Mouse (Mus musculus): ENCODE results near the gene Bax. TPM values are rescaled to one million over a fixed set of nuclear protein-coding genes. Genes with fewer than 3 reads are reported as not detected.

The Bax gene
- polyA plus RNA-seq, 1 experiment from 2014 or later = 182 TPM

GRCm38 (mm10) chr7:45494548-45494947 lies 27.9 kb upstream of the Bax start:
- H3K36me3 ChIP-seq (ENCODE audit: control insufficient read depth, insufficient read depth, low read length) = peaks cover 71% of the 10 kb centered on the region
- 79% methylated on average over 9 of the region's 9 CpGs for WGBS

GRCm38 (mm10) chr7:45492951-45493350 lies 26.3 kb upstream of the Bax start:
- no peak overlapping the region for H3K27ac ChIP-seq (replicated peaks; ENCODE audit: low read depth, low read length)
- no peaks in the 10 kb centered on the region for H3K27me3 ChIP-seq (ENCODE audit: control insufficient read depth, insufficient read depth, low read length)
- H3K4me2 ChIP-seq (ENCODE audit: low read length) = no peak overlapping the region
- ATAC-seq (ENCODE audit: low FRiP score, low TSS enrichment) = no peak
- H3K9ac ChIP-seq (replicated peaks; ENCODE audit: low read length) = no peak overlapping the region
- no peak for DNase-seq
- H3K4me1 ChIP-seq (ENCODE audit: control insufficient read depth, insufficient read depth, low read length) = 0 out of 2 replicates have a peak, but pooled peaks cover 9% of the 10 kb centered on the region
- H3K36me3 ChIP-seq (ENCODE audit: control insufficient read depth, insufficient read depth, low read length) = peaks cover 56% of the 10 kb centered on the region
- no peak overlapping the region for H3K4me3 ChIP-seq (replicated peaks; ENCODE audit: low read depth, low read length)
- WGBS = 92% methylated on average over 5 of the region's 5 CpGs
- H3K9me3 ChIP-seq (ENCODE audit: control insufficient read depth, low read length) = no peaks in the 10 kb centered on the region

More at GRCm38 (mm10) chr7:45494548-45494947, 27.9 kb upstream of the Bax start:
- H3K4me2 ChIP-seq (ENCODE audit: low read length) = no peak overlapping the region
- no peaks in the 10 kb centered on the region for H3K27me3 ChIP-seq (ENCODE audit: control insufficient read depth, insufficient read depth, low read length)
- H3K4me1 ChIP-seq (ENCODE audit: control insufficient read depth, insufficient read depth, low read length) = no peaks in the 10 kb centered on the region
- H3K27ac ChIP-seq (replicated peaks; ENCODE audit: low read depth, low read length) = no peak overlapping the region
- no peaks in the 10 kb centered on the region for H3K9me3 ChIP-seq (ENCODE audit: control insufficient read depth, low read length)
- no peak for ATAC-seq (ENCODE audit: low FRiP score, low TSS enrichment)
- no peak overlapping the region for H3K4me3 ChIP-seq (replicated peaks; ENCODE audit: low read depth, low read length)
- DNase-seq = no peak
- H3K9ac ChIP-seq (replicated peaks; ENCODE audit: low read length) = no peak overlapping the region

GRCm38 (mm10) chr7:45492225-45492844 lies 25.6 kb upstream of the Bax start:
- H3K36me3 ChIP-seq (ENCODE audit: control insufficient read depth, insufficient read depth, low read length) = peaks cover 50% of the 10 kb centered on the region
- ATAC-seq (ENCODE audit: low FRiP score, low TSS enrichment) (no peak), DNase-seq (no peak)
- 97% methylated on average over 8 of the region's 8 CpGs for WGBS
- no peaks in the 10 kb centered on the region for H3K9me3 ChIP-seq (ENCODE audit: control insufficient read depth, low read length)
- H3K4me3 ChIP-seq (replicated peaks; ENCODE audit: low read depth, low read length) = no peak overlapping the region
- H3K4me1 ChIP-seq (ENCODE audit: control insufficient read depth, insufficient read depth, low read length) = 0 out of 2 replicates have a peak, but pooled peaks cover 9% of the 10 kb centered on the region
- no peaks in the 10 kb centered on the region for H3K27me3 ChIP-seq (ENCODE audit: control insufficient read depth, insufficient read depth, low read length)
- H3K27ac ChIP-seq (replicated peaks; ENCODE audit: low read depth, low read length) = no peak overlapping the region
- no peak overlapping the region for H3K9ac ChIP-seq (replicated peaks; ENCODE audit: low read length)
- no peak overlapping the region for H3K4me2 ChIP-seq (ENCODE audit: low read length)

GRCm38 (mm10) chr7:45491264-45491663 lies 24.6 kb upstream of the Bax start:
- H3K36me3 ChIP-seq (ENCODE audit: control insufficient read depth, insufficient read depth, low read length) = peaks cover 39% of the 10 kb centered on the region
- H3K27ac ChIP-seq (replicated peaks; ENCODE audit: low read depth, low read length) = no peak overlapping the region
- DNase-seq (no peak), ATAC-seq (ENCODE audit: low FRiP score, low TSS enrichment) (no peak)
- H3K4me3 ChIP-seq (replicated peaks; ENCODE audit: low read depth, low read length) = no peak overlapping the region
- H3K4me1 ChIP-seq (ENCODE audit: control insufficient read depth, insufficient read depth, low read length) = 0 out of 2 replicates have a peak, but pooled peaks cover 9% of the 10 kb centered on the region
- H3K9me3 ChIP-seq (ENCODE audit: control insufficient read depth, low read length) = no peaks in the 10 kb centered on the region
- H3K4me2 ChIP-seq (ENCODE audit: low read length) = no peak overlapping the region
- H3K27me3 ChIP-seq (ENCODE audit: control insufficient read depth, insufficient read depth, low read length) = no peaks in the 10 kb centered on the region
- H3K9ac ChIP-seq (replicated peaks; ENCODE audit: low read length) = no peak overlapping the region
- WGBS = 27% methylated on average over 3 of the region's 3 CpGs

GRCm38 (mm10) chr7:45490822-45491221 lies 24.1 kb upstream of the Bax start:
- DNase-seq = peak; percentile 8
- Histone ChIP-seq H3K9ac (replicated peaks; ENCODE audit: low read length) (no peak overlapping the region), H3K36me3 (ENCODE audit: control insufficient read depth, insufficient read depth, low read length) (peaks cover 36% of the 10 kb centered on the region), H3K4me2 (ENCODE audit: low read length) (no peak overlapping the region), H3K27ac (replicated peaks; ENCODE audit: low read depth, low read length) (no peak overlapping the region), H3K27me3 (ENCODE audit: control insufficient read depth, insufficient read depth, low read length) (no peaks in the 10 kb centered on the region), H3K4me1 (ENCODE audit: control insufficient read depth, insufficient read depth, low read length) (0 out of 2 replicates have a peak, but pooled peaks cover 9% of the 10 kb centered on the region), H3K9me3 (ENCODE audit: control insufficient read depth, low read length) (no peaks in the 10 kb centered on the region), H3K4me3 (replicated peaks; ENCODE audit: low read depth, low read length) (no peak overlapping the region)
- no peak for ATAC-seq (ENCODE audit: low FRiP score, low TSS enrichment)
- 57% methylated on average over 9 of the region's 9 CpGs for WGBS

- no peak for ATAC-seq (ENCODE audit: low FRiP score, low TSS enrichment)
- H3K36me3 ChIP-seq (ENCODE audit: control insufficient read depth, insufficient read depth, low read length) = peaks cover 24% of the 10 kb centered on the region
- H3K4me3 ChIP-seq (replicated peaks; ENCODE audit: low read depth, low read length) = no peak overlapping the region
- DNase-seq = no peak
- H3K27ac ChIP-seq (replicated peaks; ENCODE audit: low read depth, low read length) = 0 out of 2 replicates have a peak overlapping the region, but pooled peaks have one; percentile 83
- no peaks in the 10 kb centered on the region for H3K27me3 ChIP-seq (ENCODE audit: control insufficient read depth, insufficient read depth, low read length)
- 87% methylated on average over 7 of the region's 7 CpGs for WGBS
- no peak overlapping the region for H3K9ac ChIP-seq (replicated peaks; ENCODE audit: low read length)
- no peaks in the 10 kb centered on the region for H3K9me3 ChIP-seq (ENCODE audit: control insufficient read depth, low read length)
- 0 out of 2 replicates have a peak, but pooled peaks cover 9% of the 10 kb centered on the region for H3K4me1 ChIP-seq (ENCODE audit: control insufficient read depth, insufficient read depth, low read length)
- no peak overlapping the region for H3K4me2 ChIP-seq (ENCODE audit: low read length)
Observed at GRCm38 (mm10) chr7:45489578-45489977, 22.9 kb upstream of the Bax start.

GRCm38 (mm10) chr7:45488293-45489204 lies 21.9 kb upstream of the Bax start, which contains the start of gene Dhdh:
Dhdh (minus strand) TSS chr7:45488805.
- Histone ChIP-seq H3K9ac (replicated peaks; ENCODE audit: low read length) (peak within 1 kb of the TSS; percentile 57), H3K4me2 (ENCODE audit: low read length) (peak within 1 kb of the TSS; percentile 56), H3K27me3 (ENCODE audit: control insufficient read depth, insufficient read depth, low read length) (no peaks in the 10 kb centered on the region), H3K4me3 (replicated peaks; ENCODE audit: low read depth, low read length) (peak within 1 kb of the TSS; percentile 34), H3K36me3 (ENCODE audit: control insufficient read depth, insufficient read depth, low read length) (peaks cover 14% of the 10 kb centered on the region), H3K9me3 (ENCODE audit: control insufficient read depth, low read length) (no peaks in the 10 kb centered on the region), H3K4me1 (ENCODE audit: control insufficient read depth, insufficient read depth, low read length) (0 out of 2 replicates have a peak, but pooled peaks cover 9% of the 10 kb centered on the region), H3K27ac (replicated peaks; ENCODE audit: low read depth, low read length) (peak within 1 kb of the TSS; percentile 83)
- peak; percentile 75 for DNase-seq
- WGBS = 8% methylated on average over 38 of the region's 38 CpGs
- ATAC-seq (ENCODE audit: low FRiP score, low TSS enrichment) = peak; percentile 59

GRCm38 (mm10) chr7:45487861-45488292 lies 21.2 kb upstream of the Bax start:
- ATAC-seq (ENCODE audit: low FRiP score, low TSS enrichment) (peak; percentile 62; the same call in 1 of the 2 replicates), DNase-seq (peak; percentile 59)
- peak overlapping the region; percentile 56 for H3K4me2 ChIP-seq (ENCODE audit: low read length)
- 15% methylated on average over 11 of the region's 11 CpGs for WGBS
- no peaks in the 10 kb centered on the region for H3K27me3 ChIP-seq (ENCODE audit: control insufficient read depth, insufficient read depth, low read length)
- 0 out of 2 replicates have a peak, but pooled peaks cover 9% of the 10 kb centered on the region for H3K4me1 ChIP-seq (ENCODE audit: control insufficient read depth, insufficient read depth, low read length)
- H3K9me3 ChIP-seq (ENCODE audit: control insufficient read depth, low read length) = no peaks in the 10 kb centered on the region
- peak overlapping the region; percentile 83 for H3K27ac ChIP-seq (replicated peaks; ENCODE audit: low read depth, low read length)
- H3K4me3 ChIP-seq (replicated peaks; ENCODE audit: low read depth, low read length) = peak overlapping the region; percentile 34
- H3K36me3 ChIP-seq (ENCODE audit: control insufficient read depth, insufficient read depth, low read length) = peaks cover 7% of the 10 kb centered on the region
- H3K9ac ChIP-seq (replicated peaks; ENCODE audit: low read length) = peak overlapping the region; percentile 57

Data from midbrain, embryonic 14.5 days (tissue).